Mouse (Mus musculus): Measurements from ENCODE around the gene Ctso. TPM values are rescaled to one million over a fixed set of nuclear protein-coding genes. Genes with fewer than 3 reads are reported as not detected.

The Ctso gene
- polyA plus RNA-seq, 1 experiment from 2014 or later: 19.6 TPM

DNA sequence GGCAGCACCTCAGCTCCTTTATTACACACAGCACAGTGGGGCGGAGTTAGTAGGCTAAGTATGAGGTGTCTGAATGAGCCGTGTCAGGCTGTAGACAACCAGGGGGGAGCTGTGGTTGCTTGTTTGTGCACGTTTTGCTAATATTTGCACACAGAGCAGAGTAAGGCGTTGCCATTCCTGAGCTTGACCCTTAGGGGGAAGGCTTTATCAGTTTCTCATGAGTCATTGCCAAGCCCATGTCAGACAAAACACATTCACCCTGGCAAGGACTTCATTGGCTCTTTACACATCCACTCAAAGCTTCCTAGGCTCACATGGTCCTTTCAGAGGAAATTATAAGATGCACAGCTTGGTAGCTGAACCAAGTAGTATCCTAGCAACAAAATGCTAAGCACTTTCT is 9.5 kb upstream of the Ctso start:
- WGBS: 42% methylated on average over 4 of the region's 4 CpGs

DNA sequence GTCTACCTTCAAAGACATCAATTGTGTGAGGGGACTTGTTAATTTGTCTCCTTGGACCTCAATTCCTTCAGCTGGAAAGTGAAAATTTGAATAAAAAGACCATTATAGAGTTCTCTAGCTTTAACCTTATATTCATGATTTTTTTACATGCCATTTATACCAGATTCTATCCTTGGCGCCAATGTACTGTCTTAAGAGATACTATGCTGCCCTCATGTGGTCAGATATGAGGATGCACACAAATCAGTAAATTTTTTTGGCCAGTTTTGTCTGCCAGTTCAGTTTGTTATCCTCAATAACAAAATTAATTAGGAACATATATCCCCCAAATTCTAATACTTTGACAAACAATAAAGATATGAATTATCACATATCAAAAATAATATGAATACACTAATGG is 7.5 kb upstream of the Ctso start:
- Histone ChIP-seq H3K27ac (ENCODE audit: low read length) (no peak overlapping the region), H3K9ac (ENCODE audit: low read depth, low read length) (no peak overlapping the region), H3K27me3 (replicated peaks; ENCODE audit: control insufficient read depth, insufficient read depth, low read length) (no peaks in the 10 kb centered on the region), H3K4me3 (ENCODE audit: low read length) (no peak overlapping the region), H3K9me3 (ENCODE audit: control insufficient read depth, low read length) (no peaks in the 10 kb centered on the region), H3K4me2 (ENCODE audit: low read depth, low read length) (no peak overlapping the region), H3K4me1 (ENCODE audit: control insufficient read depth, insufficient read depth, low read length) (0 out of 2 replicates have a peak, but pooled peaks cover 3% of the 10 kb centered on the region), H3K36me3 (ENCODE audit: control insufficient read depth, insufficient read depth, low read length) (no peaks in the 10 kb centered on the region)
- no peak for ATAC-seq
- WGBS: 4% methylated on average over 1 of the region's 1 CpGs

More for the DNA sequence above, 9.5 kb upstream of the Ctso start:
- Histone ChIP-seq H3K27me3 (replicated peaks; ENCODE audit: control insufficient read depth, insufficient read depth, low read length) (no peaks in the 10 kb centered on the region), H3K27ac (ENCODE audit: low read length) (no peak overlapping the region), H3K4me3 (ENCODE audit: low read length) (no peak overlapping the region), H3K4me1 (ENCODE audit: control insufficient read depth, insufficient read depth, low read length) (0 out of 2 replicates have a peak, but pooled peaks cover 3% of the 10 kb centered on the region), H3K9ac (ENCODE audit: low read depth, low read length) (no peak overlapping the region), H3K9me3 (ENCODE audit: control insufficient read depth, low read length) (no peaks in the 10 kb centered on the region), H3K4me2 (ENCODE audit: low read depth, low read length) (no peak overlapping the region), H3K36me3 (ENCODE audit: control insufficient read depth, insufficient read depth, low read length) (no peaks in the 10 kb centered on the region)
- ATAC-seq: peak; percentile 85

DNA sequence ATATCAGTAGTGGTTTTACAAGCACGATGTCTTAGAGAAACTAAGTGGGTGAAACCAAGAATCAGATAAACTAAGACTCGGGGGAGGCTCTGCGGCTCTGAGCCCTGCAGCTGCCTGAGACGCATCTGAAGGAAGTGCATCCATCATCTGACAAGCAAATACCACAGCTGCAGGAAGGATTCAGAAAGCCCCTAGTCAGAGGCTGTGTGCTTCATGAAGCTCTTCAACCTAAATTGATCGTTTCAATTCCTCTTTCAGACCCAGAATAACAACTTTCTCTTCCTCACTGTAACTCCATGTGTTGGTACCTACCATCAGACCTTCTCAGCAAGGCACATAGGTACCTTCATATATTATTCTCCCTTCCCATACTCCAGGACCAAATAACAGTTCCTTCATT is 6.5 kb upstream of the Ctso start:
- WGBS: 17% methylated on average over 5 of the region's 5 CpGs
- no peak for ATAC-seq
- no peak overlapping the region for H3K9ac ChIP-seq (ENCODE audit: low read depth, low read length)

DNA sequence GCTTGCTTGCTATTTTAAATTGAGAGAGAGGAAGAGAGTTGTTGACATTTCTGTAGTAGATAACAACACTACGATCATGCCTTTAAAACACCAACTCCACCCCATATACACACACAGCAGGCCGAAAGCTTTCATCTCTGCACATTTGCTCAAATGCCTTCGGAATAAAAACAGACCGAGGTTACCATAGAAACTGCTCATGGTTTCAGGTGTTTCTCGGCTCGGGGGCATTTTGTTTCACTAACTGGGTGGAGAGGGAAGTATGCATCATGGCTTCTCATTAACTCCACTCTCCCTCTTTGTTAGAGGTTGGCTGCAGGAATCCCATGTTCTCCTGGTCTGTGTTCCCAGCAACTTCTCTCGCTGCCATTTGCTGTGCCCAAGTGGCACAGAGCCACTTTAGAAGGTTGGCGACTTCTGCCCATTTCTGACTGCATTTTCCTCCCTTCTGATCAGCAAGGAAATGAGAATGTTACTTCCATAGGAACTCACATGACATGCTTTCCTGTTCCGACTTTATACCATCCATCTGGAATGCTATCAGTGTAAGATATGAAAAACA is 5.6 kb upstream of the Ctso start:
- Histone ChIP-seq H3K4me3 (ENCODE audit: low read length) (no peak overlapping the region), H3K27me3 (replicated peaks; ENCODE audit: control insufficient read depth, insufficient read depth, low read length) (no peaks in the 10 kb centered on the region), H3K4me1 (ENCODE audit: control insufficient read depth, insufficient read depth, low read length) (0 out of 2 replicates have a peak, but pooled peaks cover 3% of the 10 kb centered on the region), H3K9me3 (ENCODE audit: control insufficient read depth, low read length) (no peaks in the 10 kb centered on the region), H3K9ac (ENCODE audit: low read depth, low read length) (no peak overlapping the region), H3K27ac (ENCODE audit: low read length) (no peak overlapping the region), H3K36me3 (ENCODE audit: control insufficient read depth, insufficient read depth, low read length) (no peaks in the 10 kb centered on the region), H3K4me2 (ENCODE audit: low read depth, low read length) (no peak overlapping the region)
- 48% methylated on average over 9 of the region's 9 CpGs for WGBS
- ATAC-seq: no peak

More for the DNA sequence above, 6.5 kb upstream of the Ctso start:
- Histone ChIP-seq H3K4me2 (ENCODE audit: low read depth, low read length) (no peak overlapping the region), H3K9me3 (ENCODE audit: control insufficient read depth, low read length) (no peaks in the 10 kb centered on the region), H3K27ac (ENCODE audit: low read length) (no peak overlapping the region), H3K36me3 (ENCODE audit: control insufficient read depth, insufficient read depth, low read length) (no peaks in the 10 kb centered on the region), H3K4me1 (ENCODE audit: control insufficient read depth, insufficient read depth, low read length) (0 out of 2 replicates have a peak, but pooled peaks cover 3% of the 10 kb centered on the region), H3K27me3 (replicated peaks; ENCODE audit: control insufficient read depth, insufficient read depth, low read length) (no peaks in the 10 kb centered on the region), H3K4me3 (ENCODE audit: low read length) (no peak overlapping the region)

DNA sequence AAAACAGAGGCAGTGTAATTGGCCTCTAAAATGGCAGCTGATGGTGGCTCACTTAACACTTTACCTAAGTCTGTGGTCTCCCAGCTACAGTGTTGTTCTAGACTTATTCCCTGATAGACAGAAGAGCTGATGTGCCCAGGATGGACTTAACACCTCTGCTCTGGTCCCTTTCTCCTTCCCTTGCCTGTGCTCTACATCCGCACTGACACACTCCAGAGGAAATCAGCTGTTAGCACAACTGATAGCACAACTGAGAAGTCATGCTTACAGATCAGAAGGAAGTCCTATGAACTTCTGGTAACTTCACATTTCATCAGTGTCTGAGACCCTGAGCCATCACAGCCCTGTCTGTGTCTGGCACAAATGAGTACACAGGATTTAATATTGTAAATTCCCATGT is 3.3 kb upstream of the Ctso start:
- ATAC-seq: no peak
- H3K4me3 ChIP-seq (ENCODE audit: low read length): no peak overlapping the region
- H3K27ac ChIP-seq (ENCODE audit: low read length): no peak overlapping the region
- no peak overlapping the region for H3K9ac ChIP-seq (ENCODE audit: low read depth, low read length)
- no peaks in the 10 kb centered on the region for H3K36me3 ChIP-seq (ENCODE audit: control insufficient read depth, insufficient read depth, low read length)
- WGBS: 90% methylated on average over 1 of the region's 1 CpGs
- H3K4me1 ChIP-seq (ENCODE audit: control insufficient read depth, insufficient read depth, low read length): 0 out of 2 replicates have a peak, but pooled peaks cover 3% of the 10 kb centered on the region
- H3K9me3 ChIP-seq (ENCODE audit: control insufficient read depth, low read length): no peaks in the 10 kb centered on the region
- H3K4me2 ChIP-seq (ENCODE audit: low read depth, low read length): no peak overlapping the region
- H3K27me3 ChIP-seq (replicated peaks; ENCODE audit: control insufficient read depth, insufficient read depth, low read length): no peaks in the 10 kb centered on the region

DNA sequence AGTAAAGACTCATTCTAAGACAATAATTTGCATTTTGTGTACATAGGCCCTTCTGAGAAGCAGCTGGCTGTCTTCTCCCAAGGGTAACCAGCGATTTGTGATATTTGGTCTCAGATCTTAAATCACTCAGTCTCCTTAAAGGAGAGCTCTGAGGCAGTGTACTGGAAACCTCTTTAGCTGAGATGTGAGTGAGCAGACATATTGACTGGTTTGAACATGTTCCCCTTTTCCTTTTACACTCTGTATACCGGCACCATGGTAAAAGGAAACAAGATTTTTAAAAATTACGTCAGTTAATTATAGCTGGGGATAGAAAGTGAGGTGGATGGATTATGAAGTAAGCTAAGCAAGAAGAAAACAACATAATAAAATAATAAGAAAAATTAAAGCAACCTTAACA is 706 bp upstream of the Ctso start:
- Histone ChIP-seq H3K27ac (ENCODE audit: low read length) (no peak overlapping the region), H3K4me2 (ENCODE audit: low read depth, low read length) (no peak overlapping the region), H3K9me3 (ENCODE audit: control insufficient read depth, low read length) (no peaks in the 10 kb centered on the region), H3K4me1 (ENCODE audit: control insufficient read depth, insufficient read depth, low read length) (0 out of 2 replicates have a peak, but pooled peaks cover 3% of the 10 kb centered on the region), H3K9ac (ENCODE audit: low read depth, low read length) (no peak overlapping the region), H3K36me3 (ENCODE audit: control insufficient read depth, insufficient read depth, low read length) (no peaks in the 10 kb centered on the region), H3K27me3 (replicated peaks; ENCODE audit: control insufficient read depth, insufficient read depth, low read length) (no peaks in the 10 kb centered on the region), H3K4me3 (ENCODE audit: low read length) (no peak overlapping the region)
- 78% methylated on average over 3 of the region's 3 CpGs for WGBS
- no peak for ATAC-seq

DNA sequence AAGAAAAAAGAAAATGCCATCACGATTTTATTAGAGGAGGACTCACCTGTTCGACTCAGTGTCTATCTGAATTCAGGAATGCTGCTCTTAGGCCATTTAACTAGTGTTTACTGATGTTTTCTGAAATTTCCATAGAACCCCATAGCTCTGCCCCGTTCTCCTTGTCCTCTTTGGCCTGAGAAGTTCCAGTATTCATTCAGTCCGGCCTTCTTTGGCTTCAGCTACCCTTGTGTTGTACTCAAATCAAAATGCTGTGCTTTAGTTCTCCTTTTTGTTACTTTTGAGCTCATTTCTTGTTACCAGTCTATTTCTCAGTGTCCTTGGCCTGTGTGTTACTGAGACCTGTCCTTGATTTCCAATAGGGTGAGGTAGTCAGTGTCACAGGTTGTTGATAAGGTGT is 947 bp downstream of the Ctso start:
- H3K27me3 ChIP-seq (replicated peaks; ENCODE audit: control insufficient read depth, insufficient read depth, low read length): no peaks in the 10 kb centered on the region
- 84% methylated on average over 4 of the region's 4 CpGs for WGBS
- H3K4me1 ChIP-seq (ENCODE audit: control insufficient read depth, insufficient read depth, low read length): no peaks in the 10 kb centered on the region
- no peak overlapping the region for H3K4me3 ChIP-seq (ENCODE audit: low read length)
- no peaks in the 10 kb centered on the region for H3K36me3 ChIP-seq (ENCODE audit: control insufficient read depth, insufficient read depth, low read length)
- H3K27ac ChIP-seq (ENCODE audit: low read length): no peak overlapping the region
- H3K4me2 ChIP-seq (ENCODE audit: low read depth, low read length): no peak overlapping the region
- no peak overlapping the region for H3K9ac ChIP-seq (ENCODE audit: low read depth, low read length)
- ATAC-seq: no peak
- no peaks in the 10 kb centered on the region for H3K9me3 ChIP-seq (ENCODE audit: control insufficient read depth, low read length)

DNA sequence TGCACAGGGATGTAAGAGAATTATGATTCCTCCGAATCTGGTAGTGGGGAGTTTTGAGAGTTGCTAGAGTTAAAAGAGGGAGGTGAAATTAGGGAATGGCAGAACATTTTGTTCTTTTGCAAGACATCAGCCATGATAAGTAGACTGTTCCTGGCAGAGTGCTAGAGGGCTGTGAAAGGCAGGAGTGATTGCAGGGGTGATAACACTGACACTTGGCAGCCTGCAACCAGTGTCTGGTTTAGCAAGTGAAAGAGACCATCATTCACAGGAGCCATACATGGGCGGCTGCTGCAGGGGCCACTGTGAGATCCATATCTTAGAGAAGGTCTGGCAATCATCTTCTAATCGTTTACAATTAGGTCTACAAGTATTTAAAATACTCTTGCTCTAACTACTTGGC is 6.5 kb downstream of the Ctso start:
- Histone ChIP-seq H3K4me3 (ENCODE audit: low read length) (no peak overlapping the region), H3K4me2 (ENCODE audit: low read depth, low read length) (no peak overlapping the region), H3K27ac (ENCODE audit: low read length) (no peak overlapping the region), H3K4me1 (ENCODE audit: control insufficient read depth, insufficient read depth, low read length) (no peaks in the 10 kb centered on the region), H3K27me3 (replicated peaks; ENCODE audit: control insufficient read depth, insufficient read depth, low read length) (no peaks in the 10 kb centered on the region), H3K9ac (ENCODE audit: low read depth, low read length) (no peak overlapping the region), H3K36me3 (ENCODE audit: control insufficient read depth, insufficient read depth, low read length) (no peaks in the 10 kb centered on the region), H3K9me3 (ENCODE audit: control insufficient read depth, low read length) (no peaks in the 10 kb centered on the region)
- WGBS: 45% methylated on average over 3 of the region's 3 CpGs
- peak; percentile 50; the same call in 1 of the 2 replicates for ATAC-seq

DNA sequence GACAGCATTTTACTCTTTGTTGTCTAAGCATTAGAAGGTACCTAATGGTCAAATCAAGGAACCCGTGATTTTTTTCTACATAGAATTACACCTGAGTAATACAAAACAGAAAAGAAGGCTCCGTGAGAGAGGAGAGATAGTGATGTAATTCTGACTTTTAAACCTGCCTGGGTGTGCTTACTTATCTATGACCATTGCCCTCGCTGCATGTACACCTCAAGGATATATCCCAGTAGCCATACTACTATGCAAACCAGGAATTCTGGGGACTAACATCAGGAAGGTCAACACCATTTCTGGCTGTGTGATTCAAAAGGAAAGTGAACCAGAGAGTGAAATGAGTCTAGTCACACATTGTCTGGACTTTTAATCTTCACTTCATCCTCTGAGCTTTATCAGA is 9.9 kb downstream of the Ctso start:
- 0 out of 2 replicates have a peak, but pooled peaks have one; percentile 38 for ATAC-seq
- H3K27ac ChIP-seq (ENCODE audit: low read length): no peak overlapping the region

DNA sequence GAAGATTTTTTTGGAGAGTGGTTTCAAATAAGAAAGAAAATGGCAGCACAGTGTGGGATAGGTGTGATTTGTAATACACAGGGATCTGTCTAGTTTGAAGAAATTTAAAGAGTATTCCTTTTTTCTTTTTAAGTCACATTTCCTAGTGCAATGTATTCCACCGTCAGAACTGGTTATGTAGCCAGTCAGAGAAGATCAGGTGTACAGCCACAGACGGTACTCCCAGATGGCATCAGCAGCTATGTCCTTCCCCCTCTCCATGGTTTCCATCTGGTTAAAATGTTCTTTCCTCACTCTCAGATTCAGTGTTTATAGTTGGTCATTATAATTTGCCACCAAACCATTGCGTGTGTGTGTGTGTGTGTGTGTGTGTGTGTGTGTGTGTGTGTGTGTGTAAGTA is 10.7 kb downstream of the Ctso start:
- Histone ChIP-seq H3K9ac (ENCODE audit: low read depth, low read length) (no peak overlapping the region), H3K4me3 (ENCODE audit: low read length) (no peak overlapping the region), H3K27ac (ENCODE audit: low read length) (no peak overlapping the region), H3K27me3 (replicated peaks; ENCODE audit: control insufficient read depth, insufficient read depth, low read length) (no peaks in the 10 kb centered on the region), H3K36me3 (ENCODE audit: control insufficient read depth, insufficient read depth, low read length) (no peaks in the 10 kb centered on the region), H3K9me3 (ENCODE audit: control insufficient read depth, low read length) (no peaks in the 10 kb centered on the region), H3K4me1 (ENCODE audit: control insufficient read depth, insufficient read depth, low read length) (no peaks in the 10 kb centered on the region), H3K4me2 (ENCODE audit: low read depth, low read length) (no peak overlapping the region)
- WGBS: 91% methylated on average over 3 of the region's 3 CpGs
- ATAC-seq: no peak

More for the DNA sequence above, 9.9 kb downstream of the Ctso start:
- H3K36me3 ChIP-seq (ENCODE audit: control insufficient read depth, insufficient read depth, low read length): no peaks in the 10 kb centered on the region
- 75% methylated on average over 3 of the region's 3 CpGs for WGBS
- no peaks in the 10 kb centered on the region for H3K27me3 ChIP-seq (replicated peaks; ENCODE audit: control insufficient read depth, insufficient read depth, low read length)
- no peaks in the 10 kb centered on the region for H3K9me3 ChIP-seq (ENCODE audit: control insufficient read depth, low read length)
- no peak overlapping the region for H3K4me3 ChIP-seq (ENCODE audit: low read length)
- no peak overlapping the region for H3K9ac ChIP-seq (ENCODE audit: low read depth, low read length)
- no peaks in the 10 kb centered on the region for H3K4me1 ChIP-seq (ENCODE audit: control insufficient read depth, insufficient read depth, low read length)
- H3K4me2 ChIP-seq (ENCODE audit: low read depth, low read length): no peak overlapping the region
